Mouse (Mus musculus) thymus, postnatal 4 days (tissue): ENCODE data around the gene Olfr1353.
"Not testable (repeated sequence)": the region's sequence is repeated elsewhere in the genome, so short reads cannot be mapped to it uniquely, and the experiment has no call there.

Source experiments
- DNase-seq: peaks from one replicate; pipeline ENCODE4 v3.0.0; 2021

The Olfr1353 gene

GRCm38 (mm10) chr10:78963009-78963408 is at the start of gene Olfr1353:
Gene Olfr1353 (plus strand): TSS chr10:78963309.
- not testable (repeated sequence) for DNase-seq

- not testable (repeated sequence) for DNase-seq
These were observed 12.8 kb upstream of the Olfr1353 start, which contains the start of gene Olfr8 for GRCm38 (mm10) chr10:78950336-78950735. Gene Olfr8 (plus strand): TSS chr10:78950636.

GRCm38 (mm10) chr10:78980750-78981149 is 17.6 kb downstream of the Olfr1353 start, which contains the start of gene Olfr1352:
Gene Olfr1352 (plus strand): TSS chr10:78981050.
- DNase-seq = no peak

- DNase-seq = no peak
These were observed 49.1 kb downstream of the Olfr1353 start, which contains the start of gene Olfr1351 for GRCm38 (mm10) chr10:79012172-79012571. Gene Olfr1351 (plus strand): TSS chr10:79012472.
